Mouse (Mus musculus) CH12.LX (cell line): ENCODE results near the gene Slc43a1. TPM values are rescaled to one million over a fixed set of nuclear protein-coding genes. Genes with fewer than 3 reads are reported as not detected.

ENCODE experiments used
- DNase-seq: peaks from one replicate; pipeline ENCODE4 v3.0.0-alpha.2; 2013; ENCODE audit errors: extremely low read depth
- H3K27ac ChIP-seq: 2 replicates; pipeline ENCODE4 v1.5.1; 2012; ENCODE audit warnings: low read depth, mild to moderate bottlenecking, control low read depth, moderate library complexity; ENCODE audit not compliant: insufficient read depth
- H3K27me3 ChIP-seq: replicated peaks from 2 replicates; pipeline ENCODE3; 2012; ENCODE audit warnings: inconsistent platforms
- H3K36me3 ChIP-seq, 2 experiments: replicated peaks in 1 of 2; 2 replicates each; pipeline versions ENCODE3 to v1.6.1; 2012; ENCODE audit warnings: inconsistent platforms in 1 of 2, low read length in 1 of 2, mild to moderate bottlenecking in 1 of 2, mixed read lengths in 1 of 2, moderate library complexity in 1 of 2; ENCODE audit not compliant: control insufficient read depth in 1 of 2, insufficient read depth in 1 of 2
- H3K4me1 ChIP-seq, 2 experiments: 2 replicates each; pipeline ENCODE4 v1.6.1; 2012; ENCODE audit warnings: inconsistent platforms in 1 of 2, moderate library complexity in 1 of 2; ENCODE audit not compliant: insufficient read depth in 2 of 2, control insufficient read depth in 1 of 2
- H3K4me2 ChIP-seq: 2 replicates; pipeline ENCODE4 v1.6.1; 2012; ENCODE audit warnings: low read depth, mild to moderate bottlenecking, control low read depth; ENCODE audit not compliant: poor library complexity, insufficient read depth, severe bottlenecking
- H3K4me3 ChIP-seq, 3 experiments: fragments of 150-350 bp in 1 of 3; sonication (generic) in 1 of 3; replicated peaks in 1 of 3; 2 replicates each; pipeline versions ENCODE3 to v1.5.1; 2011 to 2012; ENCODE audit warnings: low read depth in 2 of 3, low read length in 2 of 3, mild to moderate bottlenecking in 2 of 3, moderate library complexity in 2 of 3, control low read depth in 1 of 3, improper control_type of control experiment in 1 of 3, inconsistent platforms in 1 of 3, mixed read lengths in 1 of 3; ENCODE audit not compliant: poor library complexity in 1 of 3
- H3K79me2 ChIP-seq: replicated peaks from 2 replicates; pipeline ENCODE4 v1.6.1; 2012; ENCODE audit warnings: mild to moderate bottlenecking, moderate library complexity; ENCODE audit not compliant: control insufficient read depth, poor library complexity, insufficient read depth, severe bottlenecking; ENCODE audit errors: extremely low read depth
- H3K9ac ChIP-seq: 2 replicates; pipeline ENCODE4 v1.6.1; 2012; ENCODE audit warnings: low read depth, mild to moderate bottlenecking, control low read depth, moderate library complexity; ENCODE audit not compliant: insufficient read depth
- H3K9me3 ChIP-seq: replicated peaks from 2 replicates; pipeline ENCODE3; 2012; ENCODE audit warnings: low read length, inconsistent platforms, mixed read lengths
- CHD1 ChIP-seq: IDR thresholded peaks from 2 replicates; pipeline ENCODE4 v1.6.1; 2012; ENCODE audit warnings: low read depth, low read length, improper control_type of control experiment, inconsistent platforms
- CHD2 ChIP-seq: IDR thresholded peaks from 2 replicates; pipeline ENCODE4 v1.6.1; 2011; ENCODE audit warnings: low read length, improper control_type of control experiment
- CTCF ChIP-seq, 2 experiments: IDR thresholded peaks in 1 of 2; conservative IDR thresholded peaks in 1 of 2; 2 replicates each; pipeline ENCODE4 v1.5.1; 2011 to 2012; ENCODE audit warnings: low read depth in 2 of 2, low read length in 2 of 2, improper control_type of control experiment in 1 of 2, inconsistent platforms in 1 of 2, mild to moderate bottlenecking in 1 of 2, moderate library complexity in 1 of 2
- ELF1 ChIP-seq: IDR thresholded peaks from 2 replicates; pipeline ENCODE4 v1.6.1; 2014; ENCODE audit warnings: low read depth, mild to moderate bottlenecking, inconsistent platforms, low read length, improper control_type of control experiment
- EP300 ChIP-seq: IDR thresholded peaks from 2 replicates; pipeline ENCODE4 v1.6.1; 2011; ENCODE audit warnings: low read length, improper control_type of control experiment
- GABPA ChIP-seq: IDR thresholded peaks from 2 replicates; pipeline ENCODE4 v1.6.1; 2012; ENCODE audit warnings: low read depth, low read length, improper control_type of control experiment, inconsistent platforms; ENCODE audit not compliant: insufficient replicate concordance
- HCFC1 ChIP-seq: IDR thresholded peaks from 2 replicates; pipeline ENCODE4 v1.6.1; 2012; ENCODE audit warnings: low read depth, mild to moderate bottlenecking, inconsistent platforms, low read length, improper control_type of control experiment
- IRF4 ChIP-seq: IDR thresholded peaks from 2 replicates; pipeline ENCODE4 v1.6.1; 2014; ENCODE audit warnings: low read depth, mild to moderate bottlenecking, inconsistent platforms, low read length, improper control_type of control experiment
- JUND ChIP-seq: conservative IDR thresholded peaks from 2 replicates; pipeline ENCODE4 v1.6.1; 2011; ENCODE audit warnings: low read depth, low read length, improper control_type of control experiment
- KAT2A ChIP-seq: IDR thresholded peaks from 2 replicates; pipeline ENCODE4 v1.6.1; 2012; ENCODE audit warnings: low read length, improper control_type of control experiment, inconsistent platforms; ENCODE audit not compliant: insufficient replicate concordance
- MAFK ChIP-seq: IDR thresholded peaks from 2 replicates; pipeline ENCODE4 v1.6.1; 2011; ENCODE audit warnings: low read length, improper control_type of control experiment; ENCODE audit not compliant: insufficient replicate concordance
- MAZ ChIP-seq: IDR thresholded peaks from 2 replicates; pipeline ENCODE4 v1.6.1; 2012; ENCODE audit warnings: low read depth, mild to moderate bottlenecking, inconsistent platforms, low read length, improper control_type of control experiment, moderate library complexity
- MEF2A ChIP-seq: IDR thresholded peaks from 2 replicates; pipeline ENCODE4 v1.6.1; 2014; ENCODE audit warnings: low read depth, mild to moderate bottlenecking, inconsistent platforms, low read length, improper control_type of control experiment, borderline replicate concordance
- MYC ChIP-seq: IDR thresholded peaks from 2 replicates; pipeline ENCODE4 v1.6.1; 2011; ENCODE audit warnings: low read depth, mild to moderate bottlenecking, improper control_type of control experiment, low read length
- NELFE ChIP-seq: IDR thresholded peaks from 2 replicates; pipeline ENCODE4 v1.6.1; 2011; ENCODE audit warnings: low read depth, low read length, improper control_type of control experiment
- NRF1 ChIP-seq: IDR thresholded peaks from 2 replicates; pipeline ENCODE4 v1.6.1; 2014; ENCODE audit warnings: low read depth, mild to moderate bottlenecking, inconsistent platforms, low read length, improper control_type of control experiment, moderate library complexity
- POLR2A ChIP-seq: IDR thresholded peaks from 2 replicates; pipeline ENCODE4 v1.6.1; 2011; ENCODE audit warnings: low read depth, mild to moderate bottlenecking, improper control_type of control experiment, low read length
- RAD21 ChIP-seq: IDR thresholded peaks from 2 replicates; pipeline ENCODE4 v1.6.1; 2011; ENCODE audit warnings: low read depth, mild to moderate bottlenecking, low read length, improper control_type of control experiment, moderate library complexity
- RCOR1 ChIP-seq: conservative IDR thresholded peaks from 2 replicates; pipeline ENCODE4 v1.6.1; 2012; ENCODE audit warnings: low read depth, mild to moderate bottlenecking, inconsistent platforms, low read length, improper control_type of control experiment
- SIN3A ChIP-seq: IDR thresholded peaks from 2 replicates; pipeline ENCODE4 v1.6.1; 2012; ENCODE audit warnings: low read length, improper control_type of control experiment, inconsistent platforms
- SMC3 ChIP-seq: IDR thresholded peaks from 2 replicates; pipeline ENCODE4 v1.6.1; 2011; ENCODE audit warnings: low read depth, low read length, improper control_type of control experiment
- TCF12 ChIP-seq: IDR thresholded peaks from 2 replicates; pipeline ENCODE4 v1.6.1; 2014; ENCODE audit warnings: low read depth, mild to moderate bottlenecking, inconsistent platforms, low read length, improper control_type of control experiment
- ZC3H11A ChIP-seq: IDR thresholded peaks from 2 replicates; pipeline ENCODE4 v1.6.1; 2012; ENCODE audit warnings: low read depth, mild to moderate bottlenecking, inconsistent platforms, low read length, improper control_type of control experiment
- ZMIZ1 ChIP-seq: IDR thresholded peaks from 2 replicates; pipeline ENCODE4 v1.6.1; 2012; ENCODE audit warnings: low read depth, mild to moderate bottlenecking, inconsistent platforms, low read length, improper control_type of control experiment
- dilution Hi-C: fragments of 300-500 bp; cut with MboI; formaldehyde crosslinking; loops from 2 replicates; pipeline ENCODE4 v1.14.3; 2020; ENCODE audit warnings: low sequenced_read_pairs; ENCODE audit not compliant: extremely low pct_unique_long_range_greater_than_20kb, extremely low pct_ligation_motif_present
- in situ Hi-C: fragments of 300-500 bp; cut with MboI; formaldehyde crosslinking; loops from 3 replicates; pipeline ENCODE4 v1.14.3; 2019; ENCODE audit warnings: low sequenced_read_pairs, low pct_ligation_motif_present, low pct_unique_long_range_greater_than_20kb, mixed read lengths
- polyA plus RNA-seq: library from polyadenylated mRNA; unstranded; fragments of >175 nt; gene quantifications from 2 replicates; pipeline ENCODE4 v1.2.1, GENCODE M21; 2012; ENCODE audit warnings: low read depth; ENCODE audit not compliant: insufficient read length
- total RNA-seq, 2 experiments: library from RNA; depleted of rRNA; stranded (reverse); fragments of 300-350 nt in 1 of 2; fragments of >200 nt in 1 of 2; gene quantifications; 2 replicates each; pipeline ENCODE4 v1.2.3; 2012 to 2014

Gene Slc43a1
- total and polyA plus RNA-seq, 3 experiments = 0.19 to 5.0 (median 0.30) TPM

DNA sequence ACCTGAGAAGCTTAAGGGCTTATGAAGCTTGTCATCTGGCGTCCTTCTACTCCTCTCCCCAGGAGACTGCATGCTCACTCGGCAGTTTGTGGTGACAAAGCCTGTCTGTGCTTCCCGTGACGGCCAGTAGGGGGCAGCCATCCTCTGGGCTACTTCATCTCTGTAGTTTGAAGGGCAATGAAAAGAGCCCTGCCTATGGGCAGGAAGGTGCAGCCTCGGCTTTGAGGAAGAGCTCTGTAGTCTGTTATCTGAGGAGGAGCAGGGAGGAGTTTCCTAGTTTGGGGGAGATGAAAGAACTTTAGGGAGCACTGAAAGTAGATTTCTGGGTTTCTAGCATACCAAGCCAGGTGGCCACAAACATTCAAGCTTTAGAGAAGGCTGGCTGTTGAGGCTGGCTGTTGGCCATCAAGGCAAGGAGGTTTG, 29.9 kb downstream of the Slc43a1 start:
- DNase-seq = peak; percentile 81
- TF ChIP-seq ZMIZ1 = no peak
- TF ChIP-seq SIN3A = no peak
- TF ChIP-seq CHD2 = no peak
- TF ChIP-seq RAD21 = peak; percentile 69
- no peak for TF ChIP-seq MYC
- peak; percentile 71 for TF ChIP-seq SMC3
- TF ChIP-seq CTCF (conservative IDR thresholded peaks at IDR 0.05 in 1 of 2, IDR thresholded peaks at IDR 0.05 in 1 of 2; ENCODE audit: low read depth in 2 of 2, low read length in 2 of 2) = peak; percentile 86 to 90
- no peak for TF ChIP-seq CHD1
- no peak for TF ChIP-seq MEF2A
- TF ChIP-seq TCF12 = no peak
- no peak for TF ChIP-seq GABPA
- no peak for TF ChIP-seq ZC3H11A
- no peak for TF ChIP-seq RCOR1
- in situ Hi-C loops (no loop called here), dilution Hi-C loops (no loop called here)
- Histone ChIP-seq H3K4me1 (peaks cover 2 to 38% of the 10 kb centered on the region in 2 experiments; a peak in 3 of 4 replicates), H3K4me3 (no peak overlapping the region), H3K27ac (no peak overlapping the region), H3K27me3 (peaks cover 17% of the 10 kb centered on the region), H3K9ac (no peak overlapping the region), H3K4me2 (no peak overlapping the region), H3K36me3 (no peaks in the 10 kb centered on the region), H3K79me2 (no peaks in the 10 kb centered on the region), H3K9me3 (peaks cover 15% of the 10 kb centered on the region)

DNA sequence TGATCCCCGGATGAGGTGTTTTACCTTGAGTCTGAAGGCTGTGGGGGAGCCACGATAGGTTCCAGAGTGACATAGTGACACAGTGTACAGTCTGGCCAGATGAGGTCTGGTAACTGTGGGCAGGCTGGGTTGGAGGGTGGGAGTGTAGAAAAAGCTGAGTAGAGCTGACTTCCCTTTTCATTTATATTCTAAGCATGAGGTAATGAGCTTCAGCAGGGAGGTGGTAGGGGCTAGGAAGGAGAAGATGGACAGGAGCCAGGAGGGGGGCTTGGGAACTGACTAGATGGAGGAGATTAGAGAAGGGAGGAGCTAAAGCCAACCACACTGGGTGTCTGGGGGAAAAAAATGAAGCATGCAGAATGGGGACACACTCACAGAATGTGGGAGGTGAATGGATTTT, 30.3 kb downstream of the Slc43a1 start:
- DNase-seq = no peak
- H3K36me3 ChIP-seq = no peaks in the 10 kb centered on the region
- H3K4me3 ChIP-seq = no peak overlapping the region
- peaks cover 17% of the 10 kb centered on the region for H3K27me3 ChIP-seq
- no peak overlapping the region for H3K4me2 ChIP-seq
- H3K27ac ChIP-seq = no peak overlapping the region
- no peak overlapping the region for H3K9ac ChIP-seq
- H3K4me1 ChIP-seq = peaks cover 2 to 34% of the 10 kb centered on the region in 2 experiments; a peak in 3 of 4 replicates
- dilution Hi-C loops (no loop called here), in situ Hi-C loops (no loop called here)
- TF ChIP-seq ELF1 = no peak
- TF ChIP-seq MAFK = no peak
- TF ChIP-seq POLR2A = no peak
- TF ChIP-seq ZMIZ1 = no peak
- no peak for TF ChIP-seq NELFE
- TF ChIP-seq EP300 = no peak
- TF ChIP-seq HCFC1 = no peak
- TF ChIP-seq RAD21 = no peak
- no peak for TF ChIP-seq NRF1
- no peak for TF ChIP-seq KAT2A
- no peak for TF ChIP-seq JUND
- TF ChIP-seq GABPA = no peak
- no peak for TF ChIP-seq MAZ
- no peak for TF ChIP-seq IRF4
- peaks cover 15% of the 10 kb centered on the region for H3K9me3 ChIP-seq
- H3K79me2 ChIP-seq = no peaks in the 10 kb centered on the region
